Mouse (Mus musculus) lung, embryonic 14.5 days (tissue): ENCODE results near the gene Tbx2. TPM values are rescaled to one million over a fixed set of nuclear protein-coding genes. Genes with fewer than 3 reads are reported as not detected.

Experiments used
- ATAC-seq: fragments of 200-750 bp; cut with Nextera tagmentation; 2 replicates; pipeline ENCODE4 v1.8.0; 2017; ENCODE audit warnings: mild to moderate bottlenecking, moderate TSS enrichment, moderate library complexity; ENCODE audit not compliant: insufficient read depth
- DNase-seq: peaks from one replicate; pipeline ENCODE4 v3.0.0-alpha.2; 2015
- H3K27ac ChIP-seq: fragments of 300-500 bp; sonication (generic); 2 replicates; pipeline ENCODE4 v1.5.1; 2014; ENCODE audit warnings: low read depth, mild to moderate bottlenecking, moderate library complexity
- H3K27me3 ChIP-seq: fragments of 300-500 bp; sonication (generic); 2 replicates; pipeline ENCODE4 v1.6.1; 2014; ENCODE audit warnings: low read length, control low read depth; ENCODE audit not compliant: insufficient read depth
- H3K36me3 ChIP-seq: fragments of 300-500 bp; sonication (generic); 2 replicates; pipeline ENCODE4 v1.6.1; 2014; ENCODE audit warnings: control low read depth; ENCODE audit not compliant: insufficient read depth
- H3K4me1 ChIP-seq: fragments of 300-500 bp; sonication (generic); 2 replicates; pipeline ENCODE4 v1.6.1; 2014; ENCODE audit warnings: antibody characterized with exemption, control low read depth; ENCODE audit not compliant: insufficient read depth
- H3K4me2 ChIP-seq: fragments of 300-500 bp; sonication (generic); 2 replicates; pipeline ENCODE4 v1.6.1; 2014; ENCODE audit warnings: mild to moderate bottlenecking
- H3K4me3 ChIP-seq: fragments of 300-500 bp; sonication (generic); 2 replicates; pipeline ENCODE4 v1.5.1; 2014; ENCODE audit warnings: low read depth, low read length
- H3K9ac ChIP-seq: fragments of 300-500 bp; sonication (generic); 2 replicates; pipeline ENCODE4 v1.6.1; 2014
- H3K9me3 ChIP-seq: fragments of 300-500 bp; sonication (generic); 2 replicates; pipeline ENCODE4 v1.6.1; 2016; ENCODE audit warnings: low read depth, low read length, control low read depth
- CTCF ChIP-seq: IDR thresholded peaks from 2 replicates; pipeline ENCODE4 v1.5.1; 2016; ENCODE audit warnings: antibody characterized with exemption, low read depth
- WGBS: fragments of 180-500 bp; shearing (Covaris S2); extraction: QIAGEN DNeasy Blood & Tissue Kit; methylation state at CpG from one replicate; pipeline ENCODE4 v1.1.7; 2014; 5-methylcytosine and 5-hydroxymethylcytosine counted together
- polyA plus RNA-seq: library from polyadenylated mRNA; unstranded; fragments of >200 nt; fragmentation: Nextera tagmentation; extraction: Ambion mirVana; gene quantifications from 2 replicates; pipeline ENCODE4 v1.2.1, GENCODE M21; 2014

The Tbx2 gene
- polyA plus RNA-seq, 1 experiment from 2014 or later, result 67.5 TPM

- Histone ChIP-seq H3K9me3 (no peaks in the 10 kb centered on the region), H3K27ac (peak overlapping the region; percentile 97), H3K4me1 (peaks cover 4% of the 10 kb centered on the region; the same call in 1 of the 2 replicates), H3K27me3 (peaks cover 58% of the 10 kb centered on the region), H3K9ac (peak overlapping the region; percentile 98), H3K36me3 (peaks cover 21% of the 10 kb centered on the region), H3K4me3 (peak overlapping the region; percentile 67), H3K4me2 (peak overlapping the region; percentile 81)
- no peak for TF ChIP-seq CTCF
- no peak for ATAC-seq
- DNase-seq, result peak; percentile 53
- WGBS, result 4% methylated on average over 17 of the region's 17 CpGs
Measured at GRCm38 (mm10) chr11:85887801-85888450, 55.6 kb downstream of the Tbx2 start.

GRCm38 (mm10) chr11:85888451-85888961, 56.2 kb downstream of the Tbx2 start:
- no peak for TF ChIP-seq CTCF
- Histone ChIP-seq H3K36me3 (peaks cover 22% of the 10 kb centered on the region), H3K4me3 (peak overlapping the region; percentile 67), H3K4me2 (peak overlapping the region; percentile 81), H3K9ac (peak overlapping the region; percentile 98), H3K9me3 (no peaks in the 10 kb centered on the region), H3K27me3 (peaks cover 58% of the 10 kb centered on the region), H3K27ac (peak overlapping the region; percentile 97), H3K4me1 (peaks cover 4% of the 10 kb centered on the region; the same call in 1 of the 2 replicates)
- DNase-seq (peak; percentile 69), ATAC-seq (no peak)
- WGBS, result 2% methylated on average over 26 of the region's 26 CpGs

GRCm38 (mm10) chr11:85889056-85889729, 56.8 kb downstream of the Tbx2 start:
- Histone ChIP-seq H3K27me3 (peaks cover 58% of the 10 kb centered on the region), H3K4me2 (peak overlapping the region; percentile 81), H3K4me3 (peak overlapping the region; percentile 67), H3K36me3 (peaks cover 22% of the 10 kb centered on the region), H3K9me3 (no peaks in the 10 kb centered on the region), H3K9ac (peak overlapping the region; percentile 98), H3K27ac (peak overlapping the region; percentile 97), H3K4me1 (peaks cover 4% of the 10 kb centered on the region; the same call in 1 of the 2 replicates)
- 20% methylated on average over 8 of the region's 8 CpGs for WGBS
- ATAC-seq, result no peak
- no peak for DNase-seq
- no peak for TF ChIP-seq CTCF

GRCm38 (mm10) chr11:85889730-85890562, 57.6 kb downstream of the Tbx2 start:
- Histone ChIP-seq H3K36me3 (peaks cover 22% of the 10 kb centered on the region), H3K4me3 (peak overlapping the region; percentile 67), H3K9ac (peak overlapping the region; percentile 98), H3K27ac (peak overlapping the region; percentile 97), H3K4me1 (peaks cover 4% of the 10 kb centered on the region; the same call in 1 of the 2 replicates), H3K27me3 (peaks cover 62% of the 10 kb centered on the region), H3K9me3 (no peaks in the 10 kb centered on the region), H3K4me2 (peak overlapping the region; percentile 81)
- TF ChIP-seq CTCF, result no peak
- WGBS, result 3% methylated on average over 47 of the region's 47 CpGs
- peak; percentile 84 for DNase-seq
- peak; percentile 30; the same call in 1 of the 2 replicates for ATAC-seq

- H3K36me3 ChIP-seq, result peaks cover 22% of the 10 kb centered on the region
- 5% methylated on average over 13 of the region's 13 CpGs for WGBS
- H3K4me1 ChIP-seq, result peaks cover 6% of the 10 kb centered on the region
- TF ChIP-seq CTCF, result no peak
- no peak for ATAC-seq
- peak overlapping the region; percentile 98 for H3K9ac ChIP-seq
- no peaks in the 10 kb centered on the region for H3K9me3 ChIP-seq
- H3K27ac ChIP-seq, result peak overlapping the region; percentile 97
- peak overlapping the region; percentile 67 for H3K4me3 ChIP-seq
- H3K27me3 ChIP-seq, result peaks cover 63% of the 10 kb centered on the region
- peak overlapping the region; percentile 81 for H3K4me2 ChIP-seq
- peak; percentile 48 for DNase-seq
Measured at GRCm38 (mm10) chr11:85890563-85890845, 58.2 kb downstream of the Tbx2 start.

GRCm38 (mm10) chr11:85891010-85891691, 58.8 kb downstream of the Tbx2 start:
- Histone ChIP-seq H3K4me1 (peaks cover 7% of the 10 kb centered on the region; the same call in 1 of the 2 replicates), H3K36me3 (peaks cover 22% of the 10 kb centered on the region), H3K4me3 (peak overlapping the region; percentile 67), H3K27ac (peak overlapping the region; percentile 97), H3K4me2 (peak overlapping the region; percentile 81), H3K9ac (peak overlapping the region; percentile 98), H3K9me3 (no peaks in the 10 kb centered on the region), H3K27me3 (peaks cover 62% of the 10 kb centered on the region)
- DNase-seq (peak; percentile 73), ATAC-seq (no peak)
- WGBS, result 4% methylated on average over 13 of the region's 13 CpGs
- TF ChIP-seq CTCF, result no peak

Other genes starting within 250 kb of the Tbx2 start
- gene Gm11444, start 17.8 kb downstream of the Tbx2 start, polyA plus RNA-seq, result not detected in 2 replicates
- gene Tbx4, start 53.9 kb downstream of the Tbx2 start, polyA plus RNA-seq, result 67.9 and 73.4 TPM in 2 replicates